Mouse (Mus musculus): ENCODE measurements at regions not wholly inside any gene's neighbourhood (a gene's known extent, or its start where the extent isn't known, plus 50 kb on each side); places are given as distances from the start of the nearest gene placed in this dataset.

DNA sequence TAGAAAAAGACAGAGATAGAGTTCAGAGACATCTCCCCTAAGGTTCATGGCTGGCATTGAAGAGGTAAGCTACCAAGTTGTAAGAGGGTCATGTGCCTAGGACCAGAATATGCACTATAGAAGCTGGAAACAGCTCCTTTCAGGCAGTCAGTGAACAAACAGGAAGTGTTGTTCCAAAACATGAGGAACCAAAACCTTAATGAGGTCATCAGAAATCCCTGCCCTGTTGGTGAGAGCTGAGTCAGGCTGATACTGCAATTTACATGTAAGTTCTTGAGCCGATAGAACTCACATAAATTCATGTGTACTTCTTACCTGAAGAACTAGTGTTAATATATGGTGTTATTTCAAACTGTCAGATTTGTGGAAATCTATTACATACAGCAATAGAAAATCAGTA, 539.1 kb downstream of the Igsf11 start:
- no peaks in the 10 kb centered on the region for H3K36me3 ChIP-seq
- H3K9me3 ChIP-seq, result no peaks in the 10 kb centered on the region
- no peak for DNase-seq (ENCODE audit: low spot score)
- no peaks in the 10 kb centered on the region for H3K4me1 ChIP-seq (replicated peaks)
- H3K4me3 ChIP-seq, result no peak overlapping the region
- H3K27me3 ChIP-seq (ENCODE audit: insufficient read depth, poor library complexity, severe bottlenecking), result no peaks in the 10 kb centered on the region
- 92% methylated on average over 1 of the region's 1 CpGs for WGBS
- H3K27ac ChIP-seq, result no peak overlapping the region

DNA sequence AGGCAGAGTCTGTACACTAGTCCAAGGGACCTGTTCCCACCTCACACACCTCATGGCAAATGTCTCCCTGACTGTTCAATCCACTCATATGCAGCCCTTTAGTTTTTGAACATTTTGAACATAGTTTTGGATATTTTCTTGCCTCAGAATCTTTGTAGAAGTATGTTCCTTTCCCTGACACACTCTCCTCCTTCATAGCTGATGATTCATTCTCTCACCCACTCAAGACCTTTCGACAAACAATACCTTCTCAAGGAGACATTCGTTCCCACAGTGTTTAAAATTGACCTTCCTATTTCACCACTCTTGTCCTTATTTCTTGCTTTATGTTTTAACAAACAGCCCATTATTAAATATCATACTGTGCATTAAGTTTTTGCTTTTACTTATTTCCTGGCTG, 538.4 kb upstream of the Lsamp start:
- Histone ChIP-seq H3K4me3 (no peak overlapping the region), H3K4me1 (replicated peaks) (no peaks in the 10 kb centered on the region), H3K27ac (no peak overlapping the region), H3K27me3 (ENCODE audit: insufficient read depth, poor library complexity, severe bottlenecking) (no peaks in the 10 kb centered on the region), H3K36me3 (no peaks in the 10 kb centered on the region), H3K9me3 (no peaks in the 10 kb centered on the region)
- 88% methylated on average over 2 of the region's 2 CpGs for WGBS
- no peak for DNase-seq (ENCODE audit: low spot score)

DNA sequence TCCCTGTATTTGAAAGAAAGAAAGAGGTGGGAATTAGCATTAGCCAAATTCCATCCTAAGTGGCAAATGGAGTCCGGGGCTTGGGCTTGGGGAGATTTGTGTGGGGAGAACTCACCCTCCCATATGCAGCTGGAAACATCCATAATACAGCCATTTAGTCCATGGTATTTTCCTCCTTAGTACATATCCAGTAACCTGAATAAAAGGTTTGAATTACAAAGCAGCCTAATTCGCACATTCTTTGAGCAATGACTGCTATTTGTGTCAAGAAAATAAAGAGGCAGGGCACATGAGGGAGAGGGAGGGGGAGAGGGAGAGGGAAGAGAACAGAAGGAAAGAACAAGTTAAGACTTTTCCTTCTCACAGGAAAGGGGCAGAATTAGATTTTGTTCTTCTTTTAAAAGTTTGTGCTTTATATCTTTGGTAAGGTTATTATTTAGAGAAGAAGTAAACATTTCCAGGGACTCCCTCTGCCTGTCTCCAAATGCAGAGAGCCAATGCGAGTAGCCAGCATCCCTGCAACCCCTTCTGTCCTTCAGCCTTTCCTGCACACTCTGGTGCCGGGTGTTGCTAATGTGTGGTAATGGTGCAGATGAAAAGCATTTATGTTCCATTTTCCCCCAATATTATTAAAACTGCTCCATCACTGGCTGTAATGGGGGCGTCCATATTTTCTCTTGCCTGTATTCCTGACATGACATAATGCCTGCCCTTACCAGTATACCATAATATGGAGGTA, 530.6 kb upstream of the Lsamp start:
- Histone ChIP-seq H3K27ac (no peak overlapping the region), H3K9me3 (no peaks in the 10 kb centered on the region), H3K4me3 (no peak overlapping the region), H3K36me3 (no peaks in the 10 kb centered on the region), H3K27me3 (ENCODE audit: insufficient read depth, poor library complexity, severe bottlenecking) (no peaks in the 10 kb centered on the region), H3K4me1 (replicated peaks) (no peaks in the 10 kb centered on the region; the same call in 1 of the 2 replicates)
- WGBS, result 73% methylated on average over 5 of the region's 5 CpGs
- DNase-seq (ENCODE audit: low spot score), result no peak
